Mouse (Mus musculus) retina, embryonic 14.5 days (tissue): ENCODE results near the gene Vbp1.

Source experiments
- DNase-seq: peaks from one replicate; pipeline ENCODE4 v3.0.0-alpha.2; 2015; ENCODE audit warnings: low spot score

Vbp1 gene

DNA sequence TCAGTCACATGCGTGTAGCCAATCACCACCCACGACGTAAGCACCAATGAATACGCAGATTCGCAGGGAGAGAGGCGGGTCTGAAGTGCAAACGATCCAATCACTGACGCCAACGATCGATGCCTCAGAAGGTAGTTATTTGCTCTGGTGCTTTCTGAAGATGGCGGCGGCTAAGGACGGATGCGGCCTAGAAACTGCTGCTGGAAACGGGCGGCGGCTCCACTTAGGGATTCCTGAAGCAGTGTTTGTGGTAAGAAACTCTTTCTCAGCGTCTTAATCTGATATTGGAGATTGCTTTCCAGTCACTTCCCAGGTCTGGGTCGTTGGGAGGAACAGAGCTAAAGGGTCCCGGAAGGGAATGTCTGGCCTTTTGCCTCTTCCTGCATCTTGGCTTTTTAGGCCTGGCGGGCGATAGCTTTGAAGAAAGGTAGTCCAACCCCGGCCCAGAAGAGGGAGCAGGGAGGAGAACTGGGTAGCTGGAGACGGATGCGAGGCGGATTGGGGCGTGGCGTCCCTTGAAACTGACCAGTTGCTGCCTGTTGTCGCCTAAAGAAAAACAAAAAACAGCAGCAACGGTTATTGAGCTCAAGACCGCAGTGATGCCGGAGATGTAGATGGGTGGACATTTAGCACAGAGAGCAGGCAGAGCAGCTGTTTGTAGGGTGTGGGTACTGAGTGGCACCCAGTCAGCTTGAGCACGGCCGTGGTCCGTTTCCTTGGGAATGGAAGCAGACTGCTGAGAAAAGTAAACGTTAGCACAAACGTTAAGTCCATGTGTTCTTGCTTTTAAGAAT lies at the start of gene Vbp1:
TSS of gene Vbp1 (plus strand) at position 121 of the 794 bp plus-strand sequence.
- peak; percentile 88 for DNase-seq

DNA sequence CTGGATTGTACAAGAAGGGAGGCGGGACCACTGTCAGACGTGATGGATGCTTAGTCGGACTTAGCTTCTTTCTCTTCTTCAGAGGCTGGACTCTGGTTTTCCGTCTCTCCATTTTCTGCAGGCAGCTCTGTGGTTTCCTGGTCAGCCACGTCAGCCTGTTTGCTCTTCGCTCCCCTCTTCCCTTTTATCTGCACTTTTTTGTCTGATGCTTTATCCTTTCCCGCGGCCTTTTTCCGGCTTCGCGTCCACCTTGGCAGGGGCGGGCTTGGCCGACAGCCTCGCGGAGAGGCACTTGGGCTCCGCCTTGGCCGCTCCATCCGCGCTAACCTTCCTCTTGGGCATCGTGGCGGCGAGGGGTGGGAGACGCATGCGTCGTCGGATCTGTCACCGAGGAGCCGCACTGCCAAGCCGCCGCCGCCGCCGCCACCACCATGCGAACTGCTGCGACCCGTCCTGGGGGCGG lies 38.9 kb upstream of the Vbp1 start:
- peak; percentile 68 for DNase-seq

DNA sequence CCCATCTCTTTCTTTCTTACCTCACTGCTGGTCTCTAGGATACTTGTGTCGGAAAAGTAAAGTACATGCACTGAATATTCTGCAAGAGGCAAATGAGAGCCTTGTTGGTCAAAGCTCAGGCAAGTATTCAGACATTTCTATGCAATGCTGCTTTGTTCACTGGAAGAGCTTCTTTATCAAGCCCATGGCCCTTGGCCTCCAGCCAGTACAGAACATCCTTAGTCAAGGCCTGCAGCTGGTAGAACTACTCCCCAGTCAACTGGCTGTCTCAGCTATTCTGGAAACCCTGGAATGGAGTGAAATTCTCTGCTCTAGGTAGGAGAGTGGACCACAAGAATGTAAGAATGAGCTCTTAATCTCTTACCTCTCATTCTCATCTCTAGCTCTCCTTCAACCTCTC lies 24.2 kb upstream of the Vbp1 start:
- DNase-seq = no peak

DNA sequence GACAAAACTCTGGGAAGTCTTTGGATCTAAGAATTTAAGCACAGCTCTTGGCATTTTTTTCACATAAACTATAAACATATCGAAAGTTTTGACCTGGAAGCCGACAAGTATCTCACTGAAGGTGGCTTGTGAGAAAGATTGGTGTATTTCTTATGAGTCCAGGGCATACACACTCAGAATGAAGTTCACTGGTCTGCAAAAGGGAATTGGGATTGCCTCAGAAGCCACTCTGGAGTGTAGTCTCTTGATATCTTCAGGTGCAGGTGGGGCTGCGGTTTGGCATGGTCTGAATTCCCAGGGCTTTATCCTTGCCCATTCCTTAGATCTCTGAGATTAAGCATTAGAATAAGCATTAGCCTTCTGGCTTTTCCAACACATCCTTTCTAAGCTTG lies 316 bp upstream of the Vbp1 start:
- DNase-seq = no peak

DNA sequence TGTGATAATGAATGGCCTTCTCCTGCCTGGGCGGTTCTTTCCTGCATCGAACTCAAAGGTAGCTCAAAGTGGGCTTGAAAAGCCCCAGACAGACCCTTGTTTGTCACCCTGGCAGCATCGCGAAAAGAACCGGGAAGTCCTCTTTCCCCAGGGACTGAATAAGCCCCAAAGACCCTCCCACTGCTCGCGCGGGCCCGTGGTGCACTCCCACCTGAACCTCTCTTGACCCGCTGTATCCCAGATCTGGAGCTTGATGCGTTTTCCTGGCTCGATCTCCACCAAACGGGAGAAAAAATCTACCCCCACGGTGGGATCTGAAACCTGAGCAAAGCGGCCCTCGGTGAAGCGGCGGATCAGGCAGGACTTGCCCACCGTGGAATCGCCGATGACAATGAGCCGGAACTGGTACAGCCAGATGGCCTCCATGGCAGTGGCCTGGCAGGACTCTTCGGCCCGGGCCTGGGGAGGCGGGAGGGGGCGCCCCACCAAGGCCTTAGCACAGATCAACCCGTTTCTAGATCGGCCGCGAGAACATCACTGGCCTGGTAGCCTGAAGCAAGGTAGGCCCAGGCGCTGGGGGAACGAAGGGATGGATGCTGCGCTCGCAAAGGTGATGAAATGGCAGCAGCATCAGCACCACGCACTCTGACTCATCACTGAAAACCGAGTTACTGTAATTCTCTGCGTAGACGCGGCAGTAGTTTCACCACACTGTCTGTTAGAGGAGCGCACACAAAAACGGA lies 63.7 kb downstream of the Vbp1 start, which contains the start of gene Rab39b:
TSS of gene Rab39b (minus strand) at position 650 of the 743 bp plus-strand sequence.
- peak; percentile 73 for DNase-seq

DNA sequence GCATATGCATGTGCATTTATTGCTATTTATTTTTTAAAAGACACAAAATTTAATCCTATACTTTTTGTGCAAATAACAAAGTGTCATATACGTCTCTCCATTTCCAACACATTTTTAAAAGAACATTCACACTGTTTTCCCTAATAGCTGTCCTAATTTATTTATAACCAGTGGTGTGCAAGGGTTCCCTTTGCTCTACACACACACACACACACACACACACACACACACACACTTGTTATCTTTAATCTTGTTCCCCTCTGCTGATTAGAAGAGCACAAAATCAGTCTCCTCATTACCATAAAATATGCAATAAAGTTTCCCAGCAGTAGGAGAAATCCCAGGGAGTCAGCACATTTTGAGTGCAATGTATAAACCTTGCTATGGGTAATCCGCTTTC lies 64.4 kb downstream of the Vbp1 start:
- no peak for DNase-seq
